Mouse (Mus musculus) bone marrow macrophage, adult 2 months (primary cell): ENCODE results near the gene Trim62.

Source experiments
- CTCF ChIP-seq: IDR thresholded peaks from 2 replicates; pipeline ENCODE4 v1.5.1; 2012; ENCODE audit warnings: low read depth, mild to moderate bottlenecking, low read length, moderate library complexity
- POLR2A ChIP-seq: IDR thresholded peaks from 2 replicates; pipeline ENCODE4 v1.6.1; 2012; ENCODE audit warnings: mild to moderate bottlenecking, low read depth, low read length, borderline replicate concordance

DNA sequence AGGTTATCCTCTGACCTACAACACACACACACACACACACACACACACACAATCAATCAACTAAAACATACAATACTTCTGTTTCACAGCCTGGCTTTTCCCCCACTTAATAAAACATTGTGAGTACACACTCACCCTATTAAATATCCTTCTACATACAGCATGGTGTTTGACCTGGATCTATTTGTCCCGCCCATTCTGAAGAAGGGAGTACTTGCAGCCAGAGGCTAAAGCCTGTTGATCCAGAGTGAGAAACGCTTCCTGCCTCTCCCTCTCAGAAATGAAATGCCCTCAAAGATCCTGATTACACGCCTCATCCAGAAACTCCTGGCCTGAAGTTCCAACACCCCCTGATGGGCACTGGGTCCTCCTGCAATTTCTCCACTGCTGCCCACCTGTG lies 33.7 kb downstream of the Trim62 start:
- TF ChIP-seq CTCF: no peak
- TF ChIP-seq POLR2A: no peak
